Mouse (Mus musculus) myocyte (in vitro differentiated cells): ENCODE results near the gene Bahcc1.

ENCODE experiments used
- MYOG ChIP-seq, 3 experiments: IDR thresholded peaks; one replicate each; pipeline ENCODE4 v1.6.1; 2011; ENCODE audit warnings: control low read depth in 2 of 3, low read depth in 2 of 3, mild to moderate bottlenecking in 2 of 3; ENCODE audit not compliant: insufficient read length in 2 of 3, control insufficient read depth in 1 of 3, insufficient read depth in 1 of 3
- POLR2A ChIP-seq: IDR thresholded peaks from one replicate; pipeline ENCODE4 v1.6.1; 2011; ENCODE audit warnings: low read depth, mild to moderate bottlenecking, control low read depth, moderate library complexity; ENCODE audit not compliant: insufficient read length

- TF ChIP-seq POLR2A (no peak), MYOG (IDR thresholded peaks at IDR 0.05; ENCODE audit: control insufficient read depth in 1 of 3, insufficient read depth in 1 of 3, insufficient read length in 2 of 3, low read depth in 2 of 3) (no peak)
Measured at GRCm38 (mm10) chr11:120224488-120225255, 8.1 kb upstream of the Bahcc1 start.
